Mouse (Mus musculus): ENCODE data around the gene Pdzrn4. TPM values are rescaled to one million over a fixed set of nuclear protein-coding genes. Genes with fewer than 3 reads are reported as not detected.

Gene Pdzrn4
- polyA plus RNA-seq, 1 experiment from 2014 or later = 1.7 TPM

GRCm38 (mm10) chr15:92757085-92757903 lies 360.6 kb downstream of the Pdzrn4 start:
- no peak overlapping the region for H3K4me3 ChIP-seq
- no peaks in the 10 kb centered on the region for H3K27me3 ChIP-seq
- H3K36me3 ChIP-seq = no peaks in the 10 kb centered on the region
- ATAC-seq (ENCODE audit: borderline replicate concordance, extremely low read depth, low FRiP score, low TSS enrichment) = no peak
- no peak overlapping the region for H3K9ac ChIP-seq
- no peaks in the 10 kb centered on the region for H3K9me3 ChIP-seq
- 63% methylated on average over 17 of the region's 17 CpGs for WGBS
- no peak overlapping the region for H3K27ac ChIP-seq
- H3K4me2 ChIP-seq = no peak overlapping the region
- H3K4me1 ChIP-seq = no peaks in the 10 kb centered on the region

- WGBS = 52% methylated on average over 8 of the region's 8 CpGs
- H3K9me3 ChIP-seq = no peaks in the 10 kb centered on the region
- ATAC-seq (ENCODE audit: borderline replicate concordance, extremely low read depth, low FRiP score, low TSS enrichment) = no peak
- H3K27ac ChIP-seq = no peak overlapping the region
- H3K9ac ChIP-seq = no peak overlapping the region
- no peak overlapping the region for H3K4me3 ChIP-seq
- H3K4me2 ChIP-seq = no peak overlapping the region
- no peaks in the 10 kb centered on the region for H3K36me3 ChIP-seq
- no peaks in the 10 kb centered on the region for H3K27me3 ChIP-seq
- no peaks in the 10 kb centered on the region for H3K4me1 ChIP-seq
Measured at GRCm38 (mm10) chr15:92759001-92759400, 362.3 kb downstream of the Pdzrn4 start.

- Histone ChIP-seq H3K27me3 (no peaks in the 10 kb centered on the region), H3K9ac (no peak overlapping the region), H3K4me1 (no peaks in the 10 kb centered on the region), H3K4me3 (no peak overlapping the region), H3K36me3 (no peaks in the 10 kb centered on the region), H3K4me2 (no peak overlapping the region), H3K27ac (no peak overlapping the region), H3K9me3 (no peaks in the 10 kb centered on the region)
- 72% methylated on average over 5 of the region's 5 CpGs for WGBS
- no peak for ATAC-seq (ENCODE audit: borderline replicate concordance, extremely low read depth, low FRiP score, low TSS enrichment)
Measured at GRCm38 (mm10) chr15:92763303-92763702, 366.6 kb downstream of the Pdzrn4 start.

DNA sequence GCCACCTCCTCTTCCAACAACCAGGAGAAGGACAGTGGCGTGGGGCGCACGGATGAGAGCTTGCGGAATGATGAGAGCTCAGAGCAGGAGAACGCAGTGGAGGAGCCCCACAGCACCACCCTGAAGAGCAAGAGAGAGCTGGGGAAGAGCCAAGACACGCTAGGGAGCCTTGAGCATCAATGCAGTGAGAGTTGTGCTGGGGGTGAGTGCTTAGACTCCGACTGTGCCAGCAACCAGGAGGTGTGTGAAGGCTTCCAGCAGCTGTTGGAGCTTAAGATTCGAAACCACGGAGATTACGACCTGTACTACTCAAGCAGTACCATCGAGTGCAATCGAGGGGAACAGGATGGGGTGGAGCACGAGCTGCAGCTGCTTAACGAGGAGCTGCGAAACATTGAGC lies 372.9 kb downstream of the Pdzrn4 start:
- H3K36me3 ChIP-seq = no peaks in the 10 kb centered on the region
- peak; percentile 11; the same call in 1 of the 2 replicates for ATAC-seq (ENCODE audit: borderline replicate concordance, extremely low read depth, low FRiP score, low TSS enrichment)
- H3K9ac ChIP-seq = no peak overlapping the region
- H3K27ac ChIP-seq = no peak overlapping the region
- H3K4me2 ChIP-seq = no peak overlapping the region
- WGBS = 71% methylated on average over 15 of the region's 15 CpGs
- H3K27me3 ChIP-seq = no peaks in the 10 kb centered on the region
- H3K9me3 ChIP-seq = no peaks in the 10 kb centered on the region
- H3K4me1 ChIP-seq = no peaks in the 10 kb centered on the region
- H3K4me3 ChIP-seq = no peak overlapping the region

DNA sequence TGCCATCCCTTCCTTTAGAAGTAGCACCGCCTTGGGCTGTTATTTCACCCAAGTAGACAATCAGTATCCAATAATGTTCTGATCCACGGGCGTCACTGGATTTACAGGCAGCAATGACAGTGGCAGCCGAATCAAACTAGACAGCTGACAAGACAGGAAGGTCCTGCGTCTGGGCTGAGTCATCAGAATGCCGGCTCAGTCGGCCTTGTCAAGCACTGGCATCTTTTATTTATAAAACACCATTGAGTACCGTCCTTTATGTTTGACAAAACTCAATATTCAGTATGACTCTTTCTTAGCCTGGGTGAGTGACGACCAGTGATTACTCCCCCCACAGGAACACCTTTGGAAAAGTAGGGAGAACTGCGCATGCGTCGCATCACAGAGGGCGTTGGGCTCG lies 391.4 kb downstream of the Pdzrn4 start:
- WGBS = 67% methylated on average over 14 of the region's 14 CpGs
- ATAC-seq (ENCODE audit: borderline replicate concordance, extremely low read depth, low FRiP score, low TSS enrichment) = no peak

GRCm38 (mm10) chr15:92794275-92794674 lies 397.6 kb downstream of the Pdzrn4 start:
- H3K27ac ChIP-seq = no peak overlapping the region
- no peak for ATAC-seq (ENCODE audit: borderline replicate concordance, extremely low read depth, low FRiP score, low TSS enrichment)
- H3K4me3 ChIP-seq = no peak overlapping the region
- H3K9ac ChIP-seq = no peak overlapping the region
- H3K4me1 ChIP-seq = no peaks in the 10 kb centered on the region
- H3K9me3 ChIP-seq = no peaks in the 10 kb centered on the region
- no peaks in the 10 kb centered on the region for H3K27me3 ChIP-seq
- H3K4me2 ChIP-seq = no peak overlapping the region
- H3K36me3 ChIP-seq = no peaks in the 10 kb centered on the region
- 82% methylated on average over 3 of the region's 3 CpGs for WGBS

More for the DNA sequence above, 391.4 kb downstream of the Pdzrn4 start:
- H3K36me3 ChIP-seq = no peaks in the 10 kb centered on the region
- no peaks in the 10 kb centered on the region for H3K9me3 ChIP-seq
- H3K9ac ChIP-seq = no peak overlapping the region
- H3K4me2 ChIP-seq = no peak overlapping the region
- H3K27me3 ChIP-seq = no peaks in the 10 kb centered on the region
- H3K4me3 ChIP-seq = no peak overlapping the region
- no peaks in the 10 kb centered on the region for H3K4me1 ChIP-seq
- no peak overlapping the region for H3K27ac ChIP-seq

- H3K4me1 ChIP-seq = no peaks in the 10 kb centered on the region
- H3K27ac ChIP-seq = no peak overlapping the region
- ATAC-seq (ENCODE audit: borderline replicate concordance, extremely low read depth, low FRiP score, low TSS enrichment) = no peak
- no peak overlapping the region for H3K4me3 ChIP-seq
- H3K27me3 ChIP-seq = no peaks in the 10 kb centered on the region
- H3K9me3 ChIP-seq = no peaks in the 10 kb centered on the region
- H3K4me2 ChIP-seq = no peak overlapping the region
- H3K9ac ChIP-seq = no peak overlapping the region
- 53% methylated on average over 3 of the region's 3 CpGs for WGBS
- H3K36me3 ChIP-seq = no peaks in the 10 kb centered on the region
Measured at GRCm38 (mm10) chr15:92805934-92806333, 409.3 kb downstream of the Pdzrn4 start.

- H3K9ac ChIP-seq = no peak overlapping the region
- no peaks in the 10 kb centered on the region for H3K4me1 ChIP-seq
- no peaks in the 10 kb centered on the region for H3K9me3 ChIP-seq
- no peaks in the 10 kb centered on the region for H3K27me3 ChIP-seq
- no peak overlapping the region for H3K4me3 ChIP-seq
- H3K4me2 ChIP-seq = no peak overlapping the region
- no peak for ATAC-seq (ENCODE audit: borderline replicate concordance, extremely low read depth, low FRiP score, low TSS enrichment)
- H3K27ac ChIP-seq = no peak overlapping the region
- no peaks in the 10 kb centered on the region for H3K36me3 ChIP-seq
- 89% methylated on average over 1 of the region's 1 CpGs for WGBS
Measured at GRCm38 (mm10) chr15:92806352-92806751, 409.7 kb downstream of the Pdzrn4 start.

Measured in lung, embryonic 15.5 days (tissue).